Mouse (Mus musculus) kidney, postnatal 0 days (tissue): ENCODE results near the gene Mfrp. TPM values are rescaled to one million over a fixed set of nuclear protein-coding genes. Genes with fewer than 3 reads are reported as not detected.

Experiments used
- ATAC-seq: fragments of 200-750 bp; cut with Nextera tagmentation; replicated peaks from 2 replicates; pipeline ENCODE4 v1.8.0; 2017; ENCODE audit warnings: low read depth, moderate number of reproducible peaks, moderate TSS enrichment, moderate library complexity; ENCODE audit not compliant: low FRiP score
- DNase-seq: peaks from one replicate; pipeline ENCODE4 v3.0.0-alpha.2; 2016; ENCODE audit warnings: low spot score
- H3K27ac ChIP-seq: fragments of 300-500 bp; sonication (generic); 2 replicates; pipeline ENCODE4 v1.5.1; 2014; ENCODE audit warnings: mild to moderate bottlenecking
- H3K27me3 ChIP-seq: fragments of 300-500 bp; sonication (generic); 2 replicates; pipeline ENCODE4 v1.6.1; 2014; ENCODE audit warnings: low read length, mixed read lengths; ENCODE audit not compliant: insufficient read depth
- H3K36me3 ChIP-seq: fragments of 300-500 bp; sonication (generic); 2 replicates; pipeline ENCODE4 v1.6.1; 2014; ENCODE audit warnings: low read length, mixed read lengths; ENCODE audit not compliant: insufficient read depth
- H3K4me1 ChIP-seq: fragments of 300-500 bp; sonication (generic); replicated peaks from 2 replicates; pipeline ENCODE4 v1.6.1; 2014; ENCODE audit warnings: antibody characterized with exemption, low read length, mixed read lengths; ENCODE audit not compliant: insufficient read depth
- H3K4me2 ChIP-seq: fragments of 300-500 bp; sonication (generic); 2 replicates; pipeline ENCODE4 v1.6.1; 2014; ENCODE audit warnings: mild to moderate bottlenecking, low read length, moderate library complexity, mixed read lengths
- H3K4me3 ChIP-seq: fragments of 300-500 bp; sonication (generic); replicated peaks from 2 replicates; pipeline ENCODE4 v1.5.1; 2014; ENCODE audit warnings: low read depth, low read length
- H3K9ac ChIP-seq: fragments of 300-500 bp; sonication (generic); 2 replicates; pipeline ENCODE4 v1.6.1; 2014; ENCODE audit warnings: low read depth, low read length
- H3K9me3 ChIP-seq: fragments of 300-500 bp; sonication (generic); replicated peaks from 2 replicates; pipeline ENCODE4 v1.6.1; 2016; ENCODE audit warnings: low read length, inconsistent platforms, mixed read lengths
- CTCF ChIP-seq: IDR thresholded peaks from 2 replicates; pipeline ENCODE4 v1.5.1; 2016; ENCODE audit warnings: antibody characterized with exemption, low read depth, mild to moderate bottlenecking, moderate library complexity
- WGBS: fragments of 180-500 bp; shearing (Covaris S2); extraction: QIAGEN DNeasy Blood & Tissue Kit; methylation state at CpG from one replicate; pipeline ENCODE4 v1.1.7; 2014; 5-methylcytosine and 5-hydroxymethylcytosine counted together
- polyA plus RNA-seq: library from polyadenylated mRNA; unstranded; fragments of >200 nt; fragmentation: Nextera tagmentation; extraction: Ambion mirVana; gene quantifications from 2 replicates; pipeline ENCODE4 v1.2.1, GENCODE M21; 2015

The Mfrp gene
- polyA plus RNA-seq, 1 experiment from 2014 or later, result 0.16 TPM

- peak overlapping the region; percentile 54 for H3K4me3 ChIP-seq
- peak overlapping the region; percentile 69 for H3K9ac ChIP-seq
- DNase-seq (peak; percentile 62), ATAC-seq (no peak)
- peak overlapping the region; percentile 81 for H3K4me2 ChIP-seq
- H3K4me1 ChIP-seq, result peaks cover 29% of the 10 kb centered on the region
- no peaks in the 10 kb centered on the region for H3K27me3 ChIP-seq
- peak overlapping the region; percentile 88 for H3K27ac ChIP-seq
- H3K36me3 ChIP-seq, result 0 out of 2 replicates have a peak, but pooled peaks cover 11% of the 10 kb centered on the region
- TF ChIP-seq CTCF, result no peak
- no peaks in the 10 kb centered on the region for H3K9me3 ChIP-seq
- WGBS, result 1% methylated on average over 45 of the region's 49 CpGs
These were observed 33.6 kb downstream of the Mfrp start for GRCm38 (mm10) chr9:44134851-44135730.

- WGBS, result 30% methylated on average over 7 of the region's 7 CpGs
- Histone ChIP-seq H3K36me3 (0 out of 2 replicates have a peak, but pooled peaks cover 15% of the 10 kb centered on the region), H3K27ac (peak overlapping the region; percentile 88; the same call in 1 of the 2 replicates), H3K4me2 (peak overlapping the region; percentile 81), H3K27me3 (no peaks in the 10 kb centered on the region), H3K4me1 (peaks cover 21% of the 10 kb centered on the region), H3K4me3 (peak overlapping the region; percentile 54), H3K9ac (peak overlapping the region; percentile 69), H3K9me3 (no peaks in the 10 kb centered on the region)
- no peak for TF ChIP-seq CTCF
- peak; percentile 34 for DNase-seq
- ATAC-seq, result peak; percentile 16; the same call in 1 of the 2 replicates
These were observed 34.3 kb downstream of the Mfrp start for GRCm38 (mm10) chr9:44135731-44136411.

- H3K4me2 ChIP-seq, result no peak overlapping the region
- H3K27me3 ChIP-seq, result no peaks in the 10 kb centered on the region
- H3K36me3 ChIP-seq, result 0 out of 2 replicates have a peak, but pooled peaks cover 26% of the 10 kb centered on the region
- 56% methylated on average over 4 of the region's 4 CpGs for WGBS
- no peak overlapping the region for H3K27ac ChIP-seq
- ATAC-seq (no peak), DNase-seq (no peak)
- no peaks in the 10 kb centered on the region for H3K9me3 ChIP-seq
- TF ChIP-seq CTCF, result no peak
- peaks cover 15% of the 10 kb centered on the region for H3K4me1 ChIP-seq
- no peak overlapping the region for H3K4me3 ChIP-seq
- no peak overlapping the region for H3K9ac ChIP-seq
These were observed 36.3 kb downstream of the Mfrp start for GRCm38 (mm10) chr9:44137846-44138245.

GRCm38 (mm10) chr9:44141951-44142350, 40.4 kb downstream of the Mfrp start:
- no peaks in the 10 kb centered on the region for H3K27me3 ChIP-seq
- 63% methylated on average over 5 of the region's 5 CpGs for WGBS
- H3K9me3 ChIP-seq, result no peaks in the 10 kb centered on the region
- no peak overlapping the region for H3K4me3 ChIP-seq
- DNase-seq (no peak), ATAC-seq (no peak)
- no peak overlapping the region for H3K27ac ChIP-seq
- H3K4me2 ChIP-seq, result no peak overlapping the region
- TF ChIP-seq CTCF, result no peak
- H3K4me1 ChIP-seq, result no peaks in the 10 kb centered on the region
- H3K9ac ChIP-seq, result no peak overlapping the region
- 0 out of 2 replicates have a peak, but pooled peaks cover 29% of the 10 kb centered on the region for H3K36me3 ChIP-seq

GRCm38 (mm10) chr9:44143421-44143820, 41.9 kb downstream of the Mfrp start:
- Histone ChIP-seq H3K4me1 (no peaks in the 10 kb centered on the region), H3K4me3 (no peak overlapping the region), H3K4me2 (no peak overlapping the region), H3K9ac (no peak overlapping the region), H3K27me3 (no peaks in the 10 kb centered on the region), H3K36me3 (0 out of 2 replicates have a peak, but pooled peaks cover 35% of the 10 kb centered on the region), H3K27ac (peak overlapping the region; percentile 42; the same call in 1 of the 2 replicates), H3K9me3 (no peaks in the 10 kb centered on the region)
- DNase-seq (no peak), ATAC-seq (no peak)
- no peak for TF ChIP-seq CTCF
- 69% methylated on average over 5 of the region's 5 CpGs for WGBS
